Mouse (Mus musculus): ENCODE data around the gene Lrch1. TPM values are rescaled to one million over a fixed set of nuclear protein-coding genes. Genes with fewer than 3 reads are reported as not detected.

Lrch1 gene
- total and polyA plus RNA-seq, 3 experiments, result 7.5 to 17.1 (median 14.8) TPM

DNA sequence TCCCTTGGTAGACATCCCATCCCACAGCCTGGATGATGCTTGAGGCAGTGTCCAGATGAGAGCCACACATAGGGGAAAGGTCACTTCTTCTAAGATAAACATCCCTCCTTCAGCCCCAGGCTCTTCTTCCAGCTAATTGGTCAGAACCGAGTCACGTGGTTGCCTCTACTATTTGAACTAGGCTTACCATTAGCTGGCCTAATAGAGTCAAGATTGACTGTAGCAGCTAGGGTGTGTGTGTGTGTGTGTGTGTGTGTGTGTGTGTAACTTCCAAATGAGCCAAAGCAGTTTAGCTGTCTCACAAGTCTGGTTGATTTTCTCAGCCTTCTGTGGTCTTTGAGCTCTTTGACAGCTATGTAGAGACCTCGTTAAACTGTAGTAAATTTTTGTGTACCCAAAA, 38.9 kb upstream of the Lrch1 start:
- DNase-seq, result no peak
- TF ChIP-seq POLR2A (IDR thresholded peaks at IDR 0.05; ENCODE audit: insufficient read depth, low read depth, low read length) (no peak), CTCF (IDR thresholded peaks at IDR 0.05) (no peak)
- intact Hi-C loops (cut with DNase I), result no loop called here
- Histone ChIP-seq H3K36me3 (ENCODE audit: control insufficient read depth, insufficient read depth, low read length) (no peaks in the 10 kb centered on the region), H3K4me1 (ENCODE audit: control insufficient read depth, insufficient read depth, low read length) (no peaks in the 10 kb centered on the region), H3K9ac (ENCODE audit: low read depth, low read length) (no peak overlapping the region), H3K27me3 (ENCODE audit: control insufficient read depth, insufficient read depth, low read length) (no peaks in the 10 kb centered on the region), H3K4me3 (no peak overlapping the region), H3K79me2 (replicated peaks; ENCODE audit: control insufficient read depth, insufficient read depth, low read length) (no peaks in the 10 kb centered on the region), H3K27ac (no peak overlapping the region)
- WGBS, result 84% methylated on average over 3 of the region's 3 CpGs

DNA sequence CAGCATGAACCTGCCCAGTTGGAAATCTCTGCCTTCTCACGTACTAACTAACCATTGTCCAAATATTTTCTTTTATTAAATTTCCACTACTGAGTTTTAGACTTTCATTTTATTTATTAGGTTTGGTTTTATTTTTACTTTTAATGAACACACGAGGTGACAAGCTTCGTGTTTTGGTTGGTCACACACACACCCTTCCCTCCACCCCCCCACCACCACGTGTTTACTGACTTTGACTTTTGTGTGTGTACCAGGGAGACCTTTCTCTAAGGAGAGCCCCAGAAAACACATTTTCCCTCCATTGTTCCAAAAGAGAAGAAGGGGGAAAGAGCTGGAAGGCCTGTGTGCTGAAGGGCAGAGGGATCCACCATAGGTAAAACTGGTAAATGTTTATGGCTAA, 38.0 kb upstream of the Lrch1 start:
- intact Hi-C loops (cut with DNase I), result no loop called here
- H3K9ac ChIP-seq (ENCODE audit: low read depth, low read length), result no peak overlapping the region
- no peak for DNase-seq
- H3K4me3 ChIP-seq, result no peak overlapping the region
- no peaks in the 10 kb centered on the region for H3K79me2 ChIP-seq (replicated peaks; ENCODE audit: control insufficient read depth, insufficient read depth, low read length)
- no peak for TF ChIP-seq POLR2A (IDR thresholded peaks at IDR 0.05; ENCODE audit: insufficient read depth, low read depth, low read length)
- TF ChIP-seq CTCF (IDR thresholded peaks at IDR 0.05), result no peak
- TF ChIP-seq EP300 (IDR thresholded peaks at IDR 0.05; ENCODE audit: insufficient read depth, low read depth, low read length), result no peak
- H3K27me3 ChIP-seq (ENCODE audit: control insufficient read depth, insufficient read depth, low read length), result no peaks in the 10 kb centered on the region
- H3K4me1 ChIP-seq (ENCODE audit: control insufficient read depth, insufficient read depth, low read length), result no peaks in the 10 kb centered on the region
- no peaks in the 10 kb centered on the region for H3K36me3 ChIP-seq (ENCODE audit: control insufficient read depth, insufficient read depth, low read length)
- WGBS, result 72% methylated on average over 4 of the region's 4 CpGs
- H3K27ac ChIP-seq, result no peak overlapping the region

DNA sequence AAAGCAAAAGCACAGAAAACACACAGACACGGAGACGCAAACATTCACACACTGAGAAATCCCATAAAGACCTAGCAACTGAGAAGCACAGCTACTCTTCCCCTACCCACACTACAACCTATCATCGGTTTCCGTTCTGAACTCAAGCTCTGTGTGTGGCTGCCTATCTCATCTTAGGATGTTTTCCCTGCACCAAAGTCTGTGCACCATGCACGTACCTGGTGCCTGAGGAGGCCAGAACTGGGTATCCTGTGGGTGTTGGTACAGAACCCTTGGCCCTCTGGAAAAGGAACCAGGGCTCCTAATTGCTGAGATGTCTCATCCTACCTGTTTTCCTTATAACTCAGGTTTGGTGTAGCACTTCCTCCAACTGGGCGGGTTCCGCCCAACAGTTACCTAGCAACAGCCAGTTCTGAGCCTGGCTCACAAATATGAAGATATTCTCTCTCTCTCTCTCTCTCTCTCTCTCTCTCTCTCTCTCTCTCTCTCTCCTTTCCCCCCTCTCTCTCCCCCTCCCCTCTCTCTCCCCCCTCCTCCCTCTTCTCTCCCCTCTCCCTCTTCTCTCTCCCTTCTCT, 37.2 kb upstream of the Lrch1 start:
- intact Hi-C loops (cut with DNase I), result no loop called here

DNA sequence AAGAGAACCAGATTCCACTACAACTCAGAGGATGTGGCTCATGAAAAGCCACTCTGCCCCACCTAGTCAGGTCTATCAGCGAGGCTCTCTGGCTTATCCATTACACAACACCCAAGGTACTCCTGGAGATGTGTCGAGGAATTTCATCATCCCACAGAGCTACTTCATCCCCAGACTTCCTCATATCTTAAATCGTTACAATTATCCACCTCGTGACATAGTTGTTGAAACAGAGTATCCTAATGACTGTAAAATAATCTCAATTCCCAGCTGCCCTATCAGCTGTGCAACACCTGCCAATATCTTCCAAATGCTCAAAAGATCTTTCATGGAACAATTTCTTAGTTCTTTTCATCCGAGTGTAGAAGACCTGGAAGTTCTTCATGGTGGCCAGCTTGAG, 35.4 kb upstream of the Lrch1 start:
- no peaks in the 10 kb centered on the region for H3K79me2 ChIP-seq (replicated peaks; ENCODE audit: control insufficient read depth, insufficient read depth, low read length)
- intact Hi-C loops (cut with DNase I), result no loop called here
- TF ChIP-seq CTCF (IDR thresholded peaks at IDR 0.05) (no peak), EP300 (IDR thresholded peaks at IDR 0.05; ENCODE audit: insufficient read depth, low read depth, low read length) (no peak), POLR2A (IDR thresholded peaks at IDR 0.05; ENCODE audit: insufficient read depth, low read depth, low read length) (no peak)
- H3K27me3 ChIP-seq (ENCODE audit: control insufficient read depth, insufficient read depth, low read length), result no peaks in the 10 kb centered on the region
- no peak overlapping the region for H3K9ac ChIP-seq (ENCODE audit: low read depth, low read length)
- no peaks in the 10 kb centered on the region for H3K36me3 ChIP-seq (ENCODE audit: control insufficient read depth, insufficient read depth, low read length)
- no peak for DNase-seq
- 70% methylated on average over 5 of the region's 5 CpGs for WGBS
- no peaks in the 10 kb centered on the region for H3K4me1 ChIP-seq (ENCODE audit: control insufficient read depth, insufficient read depth, low read length)
- no peak overlapping the region for H3K27ac ChIP-seq
- no peak overlapping the region for H3K4me3 ChIP-seq

More for the DNA sequence above, 37.2 kb upstream of the Lrch1 start:
- Histone ChIP-seq H3K27me3 (ENCODE audit: control insufficient read depth, insufficient read depth, low read length) (no peaks in the 10 kb centered on the region), H3K27ac (no peak overlapping the region), H3K36me3 (ENCODE audit: control insufficient read depth, insufficient read depth, low read length) (no peaks in the 10 kb centered on the region), H3K9ac (ENCODE audit: low read depth, low read length) (no peak overlapping the region), H3K4me3 (no peak overlapping the region), H3K79me2 (replicated peaks; ENCODE audit: control insufficient read depth, insufficient read depth, low read length) (no peaks in the 10 kb centered on the region), H3K4me1 (ENCODE audit: control insufficient read depth, insufficient read depth, low read length) (no peaks in the 10 kb centered on the region)
- 80% methylated on average over 7 of the region's 7 CpGs for WGBS
- no peak for TF ChIP-seq EP300 (IDR thresholded peaks at IDR 0.05; ENCODE audit: insufficient read depth, low read depth, low read length)
- no peak for TF ChIP-seq POLR2A (IDR thresholded peaks at IDR 0.05; ENCODE audit: insufficient read depth, low read depth, low read length)
- TF ChIP-seq CTCF (IDR thresholded peaks at IDR 0.05), result no peak
- no peak for DNase-seq

DNA sequence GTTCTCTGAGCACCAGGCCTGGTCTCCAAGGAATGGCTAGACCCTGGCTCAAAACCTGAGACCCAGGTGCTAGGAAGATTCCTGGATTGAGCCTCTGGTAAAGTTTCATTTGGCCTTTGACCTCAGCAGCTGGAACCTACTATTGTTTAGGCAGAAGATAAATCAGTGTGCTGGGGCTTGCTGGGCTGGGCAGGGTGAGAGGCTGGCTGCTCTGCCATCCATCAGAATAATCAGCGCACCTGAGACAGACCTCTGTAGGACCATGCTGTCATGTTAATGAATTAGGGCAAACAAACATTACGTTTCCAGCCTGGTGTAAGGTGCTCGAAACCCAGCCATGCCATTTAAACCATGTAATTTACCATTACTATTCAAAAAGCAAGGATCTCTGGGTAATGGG, 33.3 kb upstream of the Lrch1 start:
- 93% methylated on average over 3 of the region's 3 CpGs for WGBS

DNA sequence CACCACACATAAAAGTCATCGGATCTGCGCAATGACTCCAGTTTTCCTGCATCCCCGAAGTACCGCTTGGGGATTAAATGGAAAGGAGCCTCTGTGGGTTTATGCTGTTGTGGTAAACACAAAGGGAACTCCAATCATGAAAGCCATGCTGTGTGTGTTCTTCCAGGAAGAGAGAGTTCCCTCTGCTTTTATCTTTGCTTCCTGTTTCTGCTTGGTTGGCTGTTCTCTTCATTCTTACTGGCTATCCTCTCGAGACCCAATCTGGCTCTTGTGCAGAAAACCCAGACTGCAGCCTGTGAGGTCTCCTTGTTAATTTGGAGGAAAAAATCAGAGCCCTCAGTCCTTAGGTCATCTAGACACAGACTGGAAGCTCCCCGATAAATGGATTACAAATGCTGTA, 29.3 kb upstream of the Lrch1 start:
- WGBS, result 67% methylated on average over 6 of the region's 6 CpGs
- H3K27ac ChIP-seq, result no peak overlapping the region
- H3K4me1 ChIP-seq (ENCODE audit: control insufficient read depth, insufficient read depth, low read length), result peaks cover 10% of the 10 kb centered on the region
- no peaks in the 10 kb centered on the region for H3K79me2 ChIP-seq (replicated peaks; ENCODE audit: control insufficient read depth, insufficient read depth, low read length)
- DNase-seq, result peak in 1 of 2 experiments; percentile 8
- H3K4me3 ChIP-seq, result no peak overlapping the region
- peaks cover 4% of the 10 kb centered on the region for H3K36me3 ChIP-seq (ENCODE audit: control insufficient read depth, insufficient read depth, low read length)
- no peaks in the 10 kb centered on the region for H3K27me3 ChIP-seq (ENCODE audit: control insufficient read depth, insufficient read depth, low read length)
- no peak overlapping the region for H3K9ac ChIP-seq (ENCODE audit: low read depth, low read length)
- intact Hi-C loops (cut with DNase I), result loop anchor here (10.0 kb wide), 1 partner anchor 332 kb away; the partner anchor contains the start of gene Htr2a
- TF ChIP-seq CTCF (IDR thresholded peaks at IDR 0.05) (no peak), POLR2A (IDR thresholded peaks at IDR 0.05; ENCODE audit: insufficient read depth, low read depth, low read length) (no peak), EP300 (IDR thresholded peaks at IDR 0.05; ENCODE audit: insufficient read depth, low read depth, low read length) (no peak)

More for the DNA sequence above, 33.3 kb upstream of the Lrch1 start:
- Histone ChIP-seq H3K4me3 (no peak overlapping the region), H3K27me3 (ENCODE audit: control insufficient read depth, insufficient read depth, low read length) (no peaks in the 10 kb centered on the region), H3K27ac (no peak overlapping the region), H3K36me3 (ENCODE audit: control insufficient read depth, insufficient read depth, low read length) (no peaks in the 10 kb centered on the region), H3K9ac (ENCODE audit: low read depth, low read length) (no peak overlapping the region), H3K4me1 (ENCODE audit: control insufficient read depth, insufficient read depth, low read length) (peaks cover 3% of the 10 kb centered on the region), H3K79me2 (replicated peaks; ENCODE audit: control insufficient read depth, insufficient read depth, low read length) (no peaks in the 10 kb centered on the region)
- intact Hi-C loops (cut with DNase I), result no loop called here
- TF ChIP-seq EP300 (IDR thresholded peaks at IDR 0.05; ENCODE audit: insufficient read depth, low read depth, low read length) (no peak), CTCF (IDR thresholded peaks at IDR 0.05) (no peak), POLR2A (IDR thresholded peaks at IDR 0.05; ENCODE audit: insufficient read depth, low read depth, low read length) (no peak)
- no peak for DNase-seq
